Comparison of ENCODE assay signal across 8 mouse cellular contexts in the genomic region with DNA sequence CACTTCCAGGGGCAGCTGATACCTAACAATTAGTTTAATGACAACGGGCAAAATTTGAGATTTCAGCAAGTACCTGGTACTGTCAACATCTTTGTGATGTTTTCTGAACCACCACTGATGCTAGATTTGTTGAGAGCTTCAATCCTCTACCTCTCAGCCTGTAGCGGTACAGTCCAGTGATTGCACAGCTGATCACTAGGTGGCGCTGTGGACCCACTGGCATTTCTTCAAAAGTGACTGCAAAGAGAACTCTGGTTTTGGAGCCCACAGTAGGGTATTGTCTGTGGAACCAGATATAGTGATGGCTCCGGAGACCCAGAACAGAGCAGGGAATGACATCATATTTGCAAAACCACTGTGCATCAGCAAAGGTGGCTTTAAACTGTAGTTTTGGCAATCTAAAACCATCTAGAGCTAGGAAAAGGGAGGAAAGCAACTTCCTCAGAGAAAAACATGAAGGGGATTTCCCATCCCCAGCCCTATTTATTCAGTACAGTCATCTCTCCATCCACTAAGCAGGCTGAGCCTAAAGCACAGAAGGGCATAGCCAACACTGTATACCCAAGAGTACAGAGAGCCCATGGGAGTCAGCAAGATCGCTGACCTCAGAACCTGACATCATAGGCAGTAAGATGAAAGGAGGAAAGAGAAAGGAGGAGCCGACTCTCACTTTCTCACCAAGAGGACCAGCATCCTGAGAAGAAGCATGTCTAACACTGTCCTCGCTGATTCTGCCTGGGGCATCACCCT.
DNase-seq lines count a peak whose midpoint lies in the region; ATAC-seq and TF ChIP-seq lines count a peak whose summit lies in the region.

No protein-coding gene starts in this region.

- WGBS in liver, embryonic 16.5 days (ENCODE audit: insufficient replicate concordance), result 33% methylated on average over 7 of the region's 7 CpGs

- peak; percentile 67; the same call in 1 of the 2 replicates for TF ChIP-seq CTCF in brain, embryonic 14.5 days (IDR thresholded peaks at IDR 0.05; ENCODE audit: borderline replicate concordance, extremely low read depth, insufficient read depth, insufficient read length)

- H3K36me3 ChIP-seq in liver, embryonic 16.5 days (ENCODE audit: control insufficient read depth, insufficient read depth), result no peaks in the 10 kb centered on the region

- H3K27me3 ChIP-seq in liver, embryonic 16.5 days (ENCODE audit: control insufficient read depth, insufficient read depth, low read depth, low read length), result no peaks in the 10 kb centered on the region

- ATAC-seq in frontal cortex, adult (ENCODE audit: low TSS enrichment), result peak; percentile 95
- peak; percentile 53; the same call in 1 of the 2 replicates for ATAC-seq in liver, embryonic 16.5 days (ENCODE audit: low read depth)

- no peak overlapping the region for H3K9ac ChIP-seq in liver, embryonic 16.5 days (ENCODE audit: low read depth, low read length)

- DNase-seq in ovary, postnatal 36 days (ENCODE audit: low spot score), result peak; percentile 43
- DNase-seq in ovary, postnatal 10 days (ENCODE audit: low spot score), result no peak
- DNase-seq in brain, embryonic 14.5 days (ENCODE audit: low read depth), result peak; percentile 33
- DNase-seq in kidney, postnatal 14 days, result peak; percentile 11
- peak; percentile 50 to 71 for DNase-seq in right cerebral cortex, postnatal 10 days (ENCODE audit: low spot score in 2 of 2)
- no peak for DNase-seq in MN1 (ENCODE audit: low spot score)

- no peak overlapping the region for H3K4me2 ChIP-seq in liver, embryonic 16.5 days (ENCODE audit: low read depth, low read length)

- no peak for TF ChIP-seq POLR2A in brain, embryonic 14.5 days (IDR thresholded peaks at IDR 0.05; ENCODE audit: borderline replicate concordance, extremely low read depth, insufficient read depth, insufficient read length, poor library complexity, severe bottlenecking)

- H3K27ac ChIP-seq in liver, embryonic 16.5 days (ENCODE audit: low read length), result no peak overlapping the region

- H3K4me1 ChIP-seq in liver, embryonic 16.5 days (ENCODE audit: control insufficient read depth, low read depth, low read length), result peaks cover 8% of the 10 kb centered on the region

- H3K4me3 ChIP-seq in liver, embryonic 16.5 days (ENCODE audit: low read depth, low read length), result no peak overlapping the region

- no peaks in the 10 kb centered on the region for H3K9me3 ChIP-seq in liver, embryonic 16.5 days (replicated peaks; ENCODE audit: control insufficient read depth, low read length)

Comparison
In these comparisons a context has a peak if more than half of its experiments do, and no peak if none do; other contexts are left out.
1. DNase-seq: peak in ovary, postnatal 36 days (single experiment), brain, embryonic 14.5 days (single experiment), kidney, postnatal 14 days (single experiment) and right cerebral cortex, postnatal 10 days (2 of 2); none in ovary, postnatal 10 days (single experiment) and MN1 (single experiment).